Mouse (Mus musculus) limb, embryonic 10.5 days (tissue): ENCODE results near the gene Lrba. TPM values are rescaled to one million over a fixed set of nuclear protein-coding genes. Genes with fewer than 3 reads are reported as not detected.

Experiments used
- DNase-seq: peaks from one replicate; pipeline ENCODE4 v3.0.0-alpha.2; 2017; ENCODE audit warnings: low spot score
- H3K27ac ChIP-seq: fragments of 300-500 bp; sonication (generic); 2 replicates; pipeline ENCODE4 v1.5.1; 2016; ENCODE audit warnings: mild to moderate bottlenecking
- H3K27me3 ChIP-seq: fragments of 300-500 bp; sonication (generic); 2 replicates; pipeline ENCODE4 v1.6.1; 2016; ENCODE audit warnings: low read depth, mild to moderate bottlenecking; ENCODE audit not compliant: poor library complexity, severe bottlenecking
- H3K36me3 ChIP-seq: fragments of 300-500 bp; sonication (generic); 2 replicates; pipeline ENCODE4 v1.6.1; 2016; ENCODE audit warnings: mild to moderate bottlenecking, moderate library complexity
- H3K4me1 ChIP-seq: fragments of 300-500 bp; sonication (generic); 2 replicates; pipeline ENCODE4 v1.6.1; 2016
- H3K4me3 ChIP-seq: fragments of 300-500 bp; sonication (generic); 2 replicates; pipeline ENCODE4 v1.5.1; 2016; ENCODE audit warnings: mild to moderate bottlenecking, moderate library complexity
- H3K9me3 ChIP-seq: fragments of 300-500 bp; sonication (generic); replicated peaks from 2 replicates; pipeline ENCODE4 v1.6.1; 2016; ENCODE audit warnings: mild to moderate bottlenecking
- WGBS: fragments of 180-500 bp; shearing (Covaris S2); methylation state at CpG from one replicate; pipeline ENCODE4 v1.1.7; 2016; 5-methylcytosine and 5-hydroxymethylcytosine counted together
- polyA plus RNA-seq: library from polyadenylated mRNA; unstranded; fragments of >200 nt; fragmentation: Nextera tagmentation; extraction: Ambion mirVana; gene quantifications from 2 replicates; pipeline ENCODE4 v1.2.1, GENCODE M21; 2016

The Lrba gene
- polyA plus RNA-seq, 1 experiment from 2014 or later: 6.0 TPM

DNA sequence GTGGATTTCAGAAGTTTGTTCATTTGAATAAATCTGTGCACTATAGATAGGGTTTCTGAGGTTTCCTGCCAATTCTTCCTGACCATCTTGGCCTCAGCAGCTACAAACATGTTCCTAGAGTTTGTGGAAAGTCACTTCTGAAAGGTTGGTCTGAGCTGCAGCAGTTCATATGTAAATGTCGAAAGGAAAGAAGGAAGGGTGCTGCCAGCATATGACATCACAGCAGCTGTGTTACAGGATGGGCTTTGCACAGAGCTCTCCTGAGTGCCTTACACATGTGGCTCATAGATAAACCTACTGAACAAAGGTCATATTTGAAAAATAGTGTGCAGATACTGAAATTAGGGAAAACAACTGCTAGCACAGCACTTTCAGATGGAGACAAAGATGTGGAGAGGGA is 411.5 kb downstream of the Lrba start:
- 86% methylated on average over 1 of the region's 1 CpGs for WGBS
- H3K36me3 ChIP-seq: no peaks in the 10 kb centered on the region
- H3K9me3 ChIP-seq: no peaks in the 10 kb centered on the region
- H3K4me1 ChIP-seq: no peaks in the 10 kb centered on the region
- DNase-seq: no peak
- H3K27ac ChIP-seq: no peak overlapping the region
- H3K27me3 ChIP-seq: no peaks in the 10 kb centered on the region
- H3K4me3 ChIP-seq: no peak overlapping the region

DNA sequence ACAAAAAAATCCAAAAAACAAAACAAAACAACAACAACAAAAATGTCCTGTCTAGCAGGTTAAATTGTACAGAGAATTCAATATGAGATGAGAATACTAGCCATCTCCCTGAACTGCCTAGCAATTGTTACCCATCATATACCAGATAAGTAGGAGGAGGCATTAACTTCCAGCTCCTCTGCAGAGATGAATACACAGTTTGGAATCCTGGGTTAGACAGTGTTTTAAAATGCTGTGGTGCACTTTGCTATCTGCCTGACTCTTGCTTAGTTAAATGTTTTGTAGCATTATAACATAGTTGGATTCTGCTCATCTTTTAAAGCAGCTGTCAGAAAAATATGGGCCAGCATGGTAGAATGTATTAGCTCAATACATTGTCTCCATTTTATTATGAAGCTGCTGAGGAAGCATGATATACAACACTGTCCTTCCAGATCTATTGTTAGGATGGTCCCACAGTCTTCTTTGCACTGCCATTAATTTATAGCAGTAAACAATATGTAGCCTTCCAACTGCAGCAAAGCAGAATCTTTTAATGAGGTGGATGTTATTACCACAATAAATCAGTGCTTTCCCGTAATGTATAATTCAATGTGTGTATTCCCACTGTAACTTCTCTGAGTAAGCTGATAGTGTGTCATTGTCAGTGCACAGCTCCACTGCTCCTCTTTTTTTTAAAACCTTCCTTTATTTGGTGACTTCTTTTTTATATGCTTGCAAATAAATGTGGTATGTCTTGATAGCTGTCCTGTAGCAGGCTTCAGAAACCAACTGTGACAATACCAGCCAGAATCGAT is 414.3 kb downstream of the Lrba start:
- DNase-seq: no peak
- no peak overlapping the region for H3K27ac ChIP-seq
- H3K27me3 ChIP-seq: no peaks in the 10 kb centered on the region
- H3K9me3 ChIP-seq: no peaks in the 10 kb centered on the region
- no peak overlapping the region for H3K4me3 ChIP-seq
- no peaks in the 10 kb centered on the region for H3K36me3 ChIP-seq
- no peaks in the 10 kb centered on the region for H3K4me1 ChIP-seq
- 85% methylated on average over 2 of the region's 2 CpGs for WGBS

DNA sequence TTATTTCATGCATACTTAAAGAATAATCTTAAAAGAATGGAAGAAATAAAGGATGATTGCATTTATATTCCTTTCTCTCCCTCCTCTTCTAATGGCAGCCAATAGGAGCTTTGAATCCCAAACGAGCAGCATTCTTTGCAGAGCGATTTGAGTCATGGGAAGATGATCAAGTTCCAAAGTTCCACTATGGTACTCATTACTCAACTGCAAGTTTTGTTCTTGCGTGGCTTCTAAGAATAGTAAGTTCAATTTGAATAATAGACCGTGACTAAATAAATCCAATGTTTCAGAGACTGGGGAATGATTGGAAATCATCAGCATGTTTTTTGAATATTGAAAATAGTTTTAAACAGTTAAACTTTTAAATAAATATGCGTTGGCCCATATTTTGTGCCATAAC is 416.9 kb downstream of the Lrba start:
- 94% methylated on average over 5 of the region's 5 CpGs for WGBS
- DNase-seq: no peak
- H3K4me1 ChIP-seq: no peaks in the 10 kb centered on the region
- H3K27me3 ChIP-seq: no peaks in the 10 kb centered on the region
- H3K9me3 ChIP-seq: no peaks in the 10 kb centered on the region
- H3K36me3 ChIP-seq: peaks cover 5% of the 10 kb centered on the region; the same call in 1 of the 2 replicates
- H3K27ac ChIP-seq: no peak overlapping the region
- H3K4me3 ChIP-seq: no peak overlapping the region

DNA sequence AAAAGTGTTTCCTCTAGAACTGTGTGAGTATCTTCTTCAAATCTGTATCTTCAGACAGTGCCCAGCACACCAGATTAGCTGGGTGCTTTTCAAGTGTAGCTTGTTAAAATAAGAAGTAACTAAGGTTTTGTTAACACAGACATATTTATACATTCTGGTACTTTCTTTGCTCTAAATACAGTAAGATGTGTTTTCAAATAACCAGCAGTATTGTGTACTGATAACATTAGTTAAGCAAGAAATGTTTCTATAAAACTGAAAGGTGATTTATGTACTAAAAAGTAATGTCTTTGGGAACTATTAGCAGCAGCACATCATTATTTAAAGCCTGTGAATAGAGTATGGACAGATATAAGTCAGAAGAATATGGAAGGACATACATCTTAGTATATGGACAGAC is 417.3 kb downstream of the Lrba start:
- Histone ChIP-seq H3K4me1 (no peaks in the 10 kb centered on the region), H3K27me3 (no peaks in the 10 kb centered on the region), H3K36me3 (peaks cover 5% of the 10 kb centered on the region; the same call in 1 of the 2 replicates), H3K9me3 (no peaks in the 10 kb centered on the region), H3K4me3 (no peak overlapping the region), H3K27ac (no peak overlapping the region)
- no peak for DNase-seq

DNA sequence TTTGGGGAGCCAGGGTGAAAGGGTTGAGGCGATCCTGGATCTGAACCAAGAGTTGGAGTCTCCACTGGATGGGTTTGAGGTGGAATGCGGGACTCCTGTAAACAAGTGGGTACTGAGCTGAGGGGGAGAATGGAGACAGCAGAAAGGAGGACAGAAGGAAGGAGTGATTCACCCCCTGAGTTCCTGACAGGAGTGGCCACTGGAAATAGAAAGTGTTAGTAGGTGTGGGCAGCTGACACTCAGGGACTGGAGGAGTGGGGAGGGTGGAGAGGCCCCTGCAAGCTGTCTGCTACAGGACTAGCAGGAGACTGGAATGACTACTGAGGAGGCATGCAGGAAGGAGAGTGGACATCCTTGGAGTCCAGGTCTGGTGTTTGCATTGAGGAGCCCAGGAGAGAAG is 422.3 kb downstream of the Lrba start:
- DNase-seq: no peak
- H3K27me3 ChIP-seq: no peaks in the 10 kb centered on the region
- 54% methylated on average over 2 of the region's 2 CpGs for WGBS
- no peaks in the 10 kb centered on the region for H3K9me3 ChIP-seq
- H3K36me3 ChIP-seq: peaks cover 5% of the 10 kb centered on the region; the same call in 1 of the 2 replicates
- H3K4me1 ChIP-seq: no peaks in the 10 kb centered on the region
- no peak overlapping the region for H3K27ac ChIP-seq
- no peak overlapping the region for H3K4me3 ChIP-seq

DNA sequence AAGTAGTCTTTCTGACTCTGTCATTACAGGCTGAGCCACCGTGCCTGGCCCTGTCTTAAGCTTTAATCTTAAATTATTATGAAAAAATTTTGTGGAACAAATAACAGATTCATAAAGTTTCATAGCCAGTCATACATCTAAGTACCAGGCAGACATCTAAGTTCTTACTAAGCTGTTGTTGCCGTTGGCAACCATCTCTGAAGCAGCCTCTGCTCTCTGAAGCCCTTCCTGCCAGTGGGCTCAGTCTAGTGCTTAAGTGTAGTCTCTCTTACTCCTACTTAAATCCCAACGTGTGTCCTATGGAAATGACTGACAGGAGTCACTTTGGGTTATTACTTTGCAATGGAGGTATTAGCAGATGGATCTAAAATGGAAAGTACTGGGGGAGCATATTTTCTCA is 426.5 kb downstream of the Lrba start:
- no peaks in the 10 kb centered on the region for H3K36me3 ChIP-seq
- no peak overlapping the region for H3K4me3 ChIP-seq
- no peak for DNase-seq
- whole genome bisulfite sequencing: 74% methylated on average over 3 of the region's 3 CpGs
- H3K4me1 ChIP-seq: peaks cover 2% of the 10 kb centered on the region; the same call in 1 of the 2 replicates
- no peak overlapping the region for H3K27ac ChIP-seq
- H3K9me3 ChIP-seq: no peaks in the 10 kb centered on the region
- H3K27me3 ChIP-seq: no peaks in the 10 kb centered on the region

DNA sequence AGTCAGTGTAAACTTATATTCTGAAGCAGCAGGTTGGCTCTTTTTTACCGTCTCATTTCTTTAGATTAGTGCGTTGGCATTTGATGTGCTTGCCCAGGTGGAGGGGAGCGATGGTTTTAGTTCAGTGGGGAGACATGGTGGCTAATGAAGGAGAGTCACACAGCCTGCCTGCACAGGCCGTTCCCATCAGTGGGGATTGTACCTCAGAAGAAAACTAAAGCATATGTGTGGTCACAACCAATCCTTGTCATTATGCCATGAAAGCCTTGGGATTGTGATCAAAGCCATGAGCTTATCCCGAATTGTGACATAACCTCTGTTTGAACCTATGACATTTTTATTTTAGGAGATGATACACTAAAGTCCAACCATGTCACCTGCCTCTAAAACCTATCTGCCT is 434.8 kb downstream of the Lrba start:
- Histone ChIP-seq H3K27me3 (no peaks in the 10 kb centered on the region), H3K27ac (no peak overlapping the region), H3K4me3 (no peak overlapping the region), H3K4me1 (peaks cover 12% of the 10 kb centered on the region), H3K9me3 (no peaks in the 10 kb centered on the region), H3K36me3 (no peaks in the 10 kb centered on the region)
- WGBS: 76% methylated on average over 5 of the region's 5 CpGs
- DNase-seq: no peak

DNA sequence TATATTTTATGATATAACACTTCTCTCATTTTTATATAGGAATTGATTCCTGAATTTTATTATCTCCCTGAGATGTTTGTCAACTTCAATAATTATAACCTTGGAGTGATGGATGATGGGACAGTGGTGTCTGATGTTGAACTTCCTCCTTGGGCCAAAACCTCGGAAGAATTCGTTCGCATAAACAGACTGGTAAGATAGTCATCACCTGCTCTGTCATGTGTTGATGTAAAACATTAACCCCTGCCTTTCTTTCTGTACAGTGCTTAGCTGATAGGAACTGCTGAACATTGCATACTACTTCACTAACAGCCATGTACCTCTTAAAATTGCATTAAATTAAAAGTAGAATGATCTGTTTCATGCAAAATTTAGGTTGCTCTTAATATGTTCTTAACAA is 439.9 kb downstream of the Lrba start:
- DNase-seq: no peak
- WGBS: 56% methylated on average over 3 of the region's 3 CpGs
- Histone ChIP-seq H3K9me3 (no peaks in the 10 kb centered on the region), H3K4me3 (no peak overlapping the region), H3K27me3 (no peaks in the 10 kb centered on the region), H3K36me3 (no peaks in the 10 kb centered on the region), H3K4me1 (peaks cover 19% of the 10 kb centered on the region), H3K27ac (no peak overlapping the region)

DNA sequence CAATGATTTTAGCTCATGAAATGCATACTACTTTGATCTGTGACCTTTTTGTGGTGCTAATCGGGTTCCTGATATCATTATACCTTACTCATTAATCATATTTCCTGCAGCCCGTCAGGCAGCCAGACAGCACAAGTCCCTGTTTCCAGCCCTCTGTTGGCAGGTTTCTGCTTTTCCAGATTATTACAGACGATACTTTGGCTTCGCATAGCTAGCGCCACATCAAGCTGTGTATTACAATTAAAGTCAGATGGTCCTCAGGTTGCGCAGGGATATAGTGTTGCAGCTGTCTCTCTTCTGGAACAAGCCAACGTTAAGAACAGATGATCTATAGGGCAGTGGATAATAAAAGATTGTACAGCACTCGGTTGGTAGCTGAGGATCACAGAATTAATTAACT is 443.7 kb downstream of the Lrba start:
- no peaks in the 10 kb centered on the region for H3K27me3 ChIP-seq
- no peak for DNase-seq
- H3K27ac ChIP-seq: no peak overlapping the region
- no peaks in the 10 kb centered on the region for H3K9me3 ChIP-seq
- WGBS: 38% methylated on average over 8 of the region's 8 CpGs
- H3K36me3 ChIP-seq: no peaks in the 10 kb centered on the region
- no peak overlapping the region for H3K4me3 ChIP-seq
- peaks cover 10% of the 10 kb centered on the region for H3K4me1 ChIP-seq

DNA sequence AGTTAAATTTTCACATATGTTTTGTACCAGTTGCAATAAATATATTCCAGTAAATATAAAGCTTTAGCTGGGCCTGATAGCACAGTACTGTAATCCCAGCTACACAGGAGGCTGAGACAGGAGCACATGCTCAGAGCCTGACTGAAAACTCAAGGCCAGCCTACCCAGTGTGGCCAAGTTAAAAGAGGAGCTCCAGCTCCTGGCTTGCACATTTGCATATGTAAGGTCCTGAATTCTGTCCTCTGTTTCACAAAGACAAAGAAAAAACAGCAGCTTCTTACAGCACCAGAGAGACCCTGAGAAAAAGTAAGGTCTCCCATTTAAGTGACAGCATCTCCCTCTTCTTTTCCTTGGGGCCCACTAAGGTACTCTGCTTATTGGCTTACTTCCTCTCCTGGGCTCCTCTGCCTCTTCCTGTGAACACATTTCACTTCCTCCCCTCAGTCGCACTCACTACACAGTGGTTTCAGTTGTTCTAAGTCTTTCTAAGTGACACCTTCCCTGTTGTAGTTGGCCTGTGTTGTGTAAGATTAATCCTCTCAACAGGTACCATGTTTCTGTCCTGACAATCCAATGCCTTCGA is 453.2 kb downstream of the Lrba start:
- WGBS: 67% methylated on average over 2 of the region's 2 CpGs
- peaks cover 4% of the 10 kb centered on the region; the same call in 1 of the 2 replicates for H3K4me1 ChIP-seq
- H3K4me3 ChIP-seq: no peak overlapping the region
- DNase-seq: no peak
- no peaks in the 10 kb centered on the region for H3K27me3 ChIP-seq
- no peaks in the 10 kb centered on the region for H3K36me3 ChIP-seq
- no peaks in the 10 kb centered on the region for H3K9me3 ChIP-seq
- H3K27ac ChIP-seq: no peak overlapping the region

DNA sequence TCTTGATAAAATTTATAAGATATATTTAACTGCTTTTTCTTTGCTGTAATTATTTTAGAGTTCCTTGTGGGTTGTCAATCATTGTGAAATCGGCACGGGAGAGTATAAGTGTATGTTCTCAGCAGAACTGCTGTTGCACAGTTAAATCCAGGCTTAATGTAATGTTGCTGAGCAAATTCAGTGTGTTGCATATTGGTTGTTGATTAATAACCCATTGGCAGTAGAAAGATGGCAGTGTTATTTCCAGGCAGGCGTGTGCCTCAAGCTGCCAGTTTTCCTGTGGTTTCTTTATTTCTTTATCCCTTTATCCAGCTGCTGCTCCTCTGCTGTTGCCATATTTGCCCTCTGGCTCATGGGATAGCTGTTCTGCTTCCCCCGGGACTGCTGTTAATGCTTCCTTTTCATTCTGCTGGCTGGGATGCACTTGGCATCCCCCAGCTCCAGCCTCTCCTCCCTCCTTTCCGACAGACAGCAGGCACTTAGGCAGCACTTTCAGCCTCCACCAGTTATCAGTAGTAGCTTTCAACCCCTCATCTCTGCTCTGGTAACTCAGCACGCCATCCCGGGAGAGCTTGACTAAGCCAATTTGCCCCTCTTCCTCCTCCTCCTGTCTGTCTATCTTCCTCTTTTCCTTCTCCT is 463.2 kb downstream of the Lrba start:
- H3K36me3 ChIP-seq: no peaks in the 10 kb centered on the region
- no peaks in the 10 kb centered on the region for H3K27me3 ChIP-seq
- no peaks in the 10 kb centered on the region for H3K9me3 ChIP-seq
- no peak for DNase-seq
- peaks cover 15% of the 10 kb centered on the region for H3K4me1 ChIP-seq
- no peak overlapping the region for H3K27ac ChIP-seq
- H3K4me3 ChIP-seq: no peak overlapping the region
- WGBS: 50% methylated on average over 7 of the region's 7 CpGs

DNA sequence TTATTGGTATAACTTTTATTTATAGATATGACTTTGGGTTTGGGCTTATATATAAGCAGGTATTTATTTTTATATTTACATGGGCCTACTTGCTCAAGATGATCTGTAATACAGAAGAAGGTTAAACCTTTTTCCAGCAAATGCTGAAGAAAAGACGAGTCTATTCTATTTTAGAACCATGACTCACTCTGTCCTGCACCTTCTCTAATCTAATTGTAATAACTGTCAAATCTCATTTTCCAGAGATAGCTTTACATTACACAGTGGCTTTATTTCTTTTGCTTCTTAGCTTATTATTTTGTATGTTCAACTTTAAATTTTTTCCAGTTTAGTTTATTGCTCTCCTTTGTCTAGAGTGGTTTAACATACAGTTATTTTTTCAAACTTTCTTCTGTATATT is 464.0 kb downstream of the Lrba start:
- Histone ChIP-seq H3K36me3 (no peaks in the 10 kb centered on the region), H3K4me1 (peaks cover 12% of the 10 kb centered on the region), H3K9me3 (no peaks in the 10 kb centered on the region), H3K27me3 (no peaks in the 10 kb centered on the region), H3K4me3 (no peak overlapping the region), H3K27ac (no peak overlapping the region)
- WGBS: 71% methylated on average over 1 of the region's 1 CpGs
- DNase-seq: no peak

DNA sequence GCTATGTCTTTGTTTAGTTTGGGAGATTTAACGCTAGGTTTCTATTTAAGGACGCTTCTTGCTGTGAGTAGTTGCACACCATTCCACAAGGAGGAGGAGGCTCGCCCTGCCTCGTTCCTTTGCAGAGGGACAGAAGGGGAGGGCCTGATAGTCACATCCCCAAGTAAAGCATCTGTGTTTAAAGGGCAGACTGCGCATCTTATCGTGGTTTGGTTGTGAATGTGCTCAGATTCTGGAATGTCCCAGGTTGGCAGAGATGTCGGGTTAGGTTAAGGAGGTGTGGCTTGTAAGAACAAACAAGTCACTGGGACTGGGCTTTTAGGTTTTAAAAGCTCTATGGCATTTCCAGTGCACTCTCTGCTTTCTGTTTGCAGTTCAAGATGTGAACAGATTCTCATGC is 464.8 kb downstream of the Lrba start:
- Histone ChIP-seq H3K36me3 (no peaks in the 10 kb centered on the region), H3K27me3 (no peaks in the 10 kb centered on the region), H3K4me1 (peaks cover 12% of the 10 kb centered on the region), H3K9me3 (no peaks in the 10 kb centered on the region), H3K4me3 (no peak overlapping the region), H3K27ac (0 out of 2 replicates have a peak overlapping the region, but pooled peaks have one; percentile 46)
- WGBS: 37% methylated on average over 7 of the region's 7 CpGs
- DNase-seq: no peak
